17 mouse cellular contexts compared by ENCODE assay signal in genomic region chr19:53217837-53218236, GRCm38 (mm10).
DNase-seq lines count a peak whose midpoint lies in the region; ATAC-seq and TF ChIP-seq lines count a peak whose summit lies in the region.
"Had no signal": no experiment of that assay in that cellular context is flagged by ENCODE, and none has a peak within 500 bp of the region (broad histone marks: within the 10 kb centered on the region; RNA-seq: fewer than 3 reads in every experiment).

No protein-coding gene starts in this region.

- no peak overlapping the region for H3K4me3 ChIP-seq in heart, postnatal 0 days (ENCODE audit: low read depth, low read length)
- H3K4me3 ChIP-seq: forebrain, embryonic 15.5 days; hindbrain, embryonic 15.5 days; limb, embryonic 10.5 days; liver, embryonic 12.5 days; lung, embryonic 15.5 days; neural tube, embryonic 12.5 days had no signal

- no peak overlapping the region for H3K9ac ChIP-seq in heart, postnatal 0 days (replicated peaks; ENCODE audit: low read depth, low read length)
- H3K9ac ChIP-seq: forebrain, embryonic 15.5 days; hindbrain, embryonic 15.5 days; liver, embryonic 12.5 days; lung, embryonic 15.5 days; neural tube, embryonic 12.5 days had no signal

- peaks cover 18% of the 10 kb centered on the region; the same call in 1 of the 2 replicates for H3K4me1 ChIP-seq in heart, postnatal 0 days (ENCODE audit: control insufficient read depth, insufficient read depth)
- H3K4me1 ChIP-seq: forebrain, embryonic 15.5 days; hindbrain, embryonic 15.5 days; limb, embryonic 10.5 days; lung, embryonic 15.5 days; neural tube, embryonic 12.5 days had no signal

- no peak overlapping the region for H3K4me2 ChIP-seq in heart, postnatal 0 days (ENCODE audit: low read depth, low read length)
- H3K4me2 ChIP-seq: forebrain, embryonic 15.5 days; hindbrain, embryonic 15.5 days; liver, embryonic 12.5 days; lung, embryonic 15.5 days; neural tube, embryonic 12.5 days had no signal

- no peaks in the 10 kb centered on the region for H3K9me3 ChIP-seq in heart, postnatal 0 days (replicated peaks; ENCODE audit: control insufficient read depth, low read length)
- H3K9me3 ChIP-seq: forebrain, embryonic 15.5 days; G1E; hindbrain, embryonic 15.5 days; limb, embryonic 10.5 days; liver, embryonic 12.5 days; lung, embryonic 15.5 days; neural tube, embryonic 12.5 days had no signal

- intact Hi-C loops in heart, postnatal 36 days (cut with DNase I), result loop anchor here (5.0 kb wide), 1 partner anchor 76 kb away; the partner anchor contains the start of gene Add3

- peak; percentile 42 to 54 for DNase-seq in heart, adult 9 months (ENCODE audit: low spot score in 2 of 2)
- DNase-seq in heart, postnatal 36 days, result no peak
- peak; percentile 76 for DNase-seq in adrenal gland, adult 2 months
- peak; percentile 23 for DNase-seq in adrenal gland, postnatal 25 days
- DNase-seq in heart, postnatal 0 days (ENCODE audit: low spot score), result peak; percentile 37
- no peak for DNase-seq in right cerebral cortex, postnatal 4 days
- no peak for DNase-seq in spleen, postnatal 10 days (ENCODE audit: low spot score in 2 of 2)
- DNase-seq: cerebellum, postnatal 10 days; right cerebral cortex, postnatal 25 days; thymus, adult 2 months had no signal

- no peaks in the 10 kb centered on the region for H3K27me3 ChIP-seq in heart, postnatal 0 days (ENCODE audit: control insufficient read depth, insufficient read depth, low read length)
- H3K27me3 ChIP-seq: forebrain, embryonic 15.5 days; hindbrain, embryonic 15.5 days; liver, embryonic 12.5 days; lung, embryonic 15.5 days; neural tube, embryonic 12.5 days had no signal

- ATAC-seq in heart, postnatal 0 days (ENCODE audit: insufficient read depth, low read depth), result peak; percentile 62; the same call in 1 of the 2 replicates
- ATAC-seq: forebrain, embryonic 15.5 days; liver, embryonic 12.5 days had no signal

- peak overlapping the region; percentile 72 for H3K27ac ChIP-seq in heart, postnatal 0 days (ENCODE audit: low read depth)
- H3K27ac ChIP-seq: forebrain, embryonic 15.5 days; hindbrain, embryonic 15.5 days; limb, embryonic 10.5 days; liver, embryonic 12.5 days; lung, embryonic 15.5 days; neural tube, embryonic 12.5 days had no signal

- 41% methylated on average over 8 of the region's 8 CpGs for WGBS in heart, postnatal 0 days

- no peak for TF ChIP-seq EP300 in heart, postnatal 0 days (IDR thresholded peaks at IDR 0.05; ENCODE audit: low read depth)

- H3K36me3 ChIP-seq in heart, postnatal 0 days (replicated peaks; ENCODE audit: control insufficient read depth, insufficient read depth, low read length), result peaks cover 42% of the 10 kb centered on the region
- H3K36me3 ChIP-seq: forebrain, embryonic 15.5 days; hindbrain, embryonic 15.5 days; neural tube, embryonic 12.5 days had no signal

- TF ChIP-seq CTCF in heart, postnatal 0 days (IDR thresholded peaks at IDR 0.05; ENCODE audit: low read depth), result no peak

Comparison
In these comparisons a context has a peak if more than half of its experiments do, and no peak if none do; other contexts are left out.
1. DNase-seq: peak in heart, adult 9 months (2 of 2), adrenal gland, adult 2 months (single experiment), adrenal gland, postnatal 25 days (single experiment) and heart, postnatal 0 days (single experiment); none in heart, postnatal 36 days (0 of 2), right cerebral cortex, postnatal 4 days (single experiment) and spleen, postnatal 10 days (0 of 2).